Mouse (Mus musculus) small intestine, adult 10 weeks (tissue): ENCODE measurements around the gene Cacna1d. TPM values are rescaled to one million over a fixed set of nuclear protein-coding genes. Genes with fewer than 3 reads are reported as not detected.

ENCODE experiments used
- polyA plus RNA-seq: library from polyadenylated mRNA; stranded (reverse); fragments of 350-450 nt; fragmentation: Illumina TruSeq; extraction: RNeasy Lipid Tissue Mini Kit (QIAGEN cat#74804); gene quantifications from one replicate; pipeline ENCODE4 v1.2.3, GENCODE M21; 2014; ENCODE audit warnings: low replicate concordance

Cacna1d gene
- 2.1 TPM for polyA plus RNA-seq

DNA sequence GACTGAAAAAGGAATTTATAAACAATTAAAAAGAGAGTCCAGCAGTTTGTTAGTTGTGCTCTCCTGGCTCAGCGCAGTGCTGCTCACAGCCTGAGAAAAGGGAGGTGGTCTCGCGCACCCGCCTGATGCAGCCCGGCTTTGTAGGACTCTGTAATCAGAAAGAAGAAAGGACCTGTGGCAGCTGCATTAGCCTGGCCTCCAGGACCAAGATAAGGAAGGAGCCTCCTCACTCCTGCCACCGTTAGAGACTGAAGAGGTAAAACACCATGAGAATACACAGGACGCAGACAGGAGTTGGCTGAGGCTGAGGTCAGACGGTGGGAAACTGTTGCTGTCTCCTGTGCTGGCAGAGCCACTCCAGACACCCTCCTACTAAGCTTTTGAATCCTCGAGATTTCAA, at the start of gene Cacna1d:
Gene Cacna1d, minus strand, starts transcription at position 114 of the 400 bp plus-strand sequence.

DNA sequence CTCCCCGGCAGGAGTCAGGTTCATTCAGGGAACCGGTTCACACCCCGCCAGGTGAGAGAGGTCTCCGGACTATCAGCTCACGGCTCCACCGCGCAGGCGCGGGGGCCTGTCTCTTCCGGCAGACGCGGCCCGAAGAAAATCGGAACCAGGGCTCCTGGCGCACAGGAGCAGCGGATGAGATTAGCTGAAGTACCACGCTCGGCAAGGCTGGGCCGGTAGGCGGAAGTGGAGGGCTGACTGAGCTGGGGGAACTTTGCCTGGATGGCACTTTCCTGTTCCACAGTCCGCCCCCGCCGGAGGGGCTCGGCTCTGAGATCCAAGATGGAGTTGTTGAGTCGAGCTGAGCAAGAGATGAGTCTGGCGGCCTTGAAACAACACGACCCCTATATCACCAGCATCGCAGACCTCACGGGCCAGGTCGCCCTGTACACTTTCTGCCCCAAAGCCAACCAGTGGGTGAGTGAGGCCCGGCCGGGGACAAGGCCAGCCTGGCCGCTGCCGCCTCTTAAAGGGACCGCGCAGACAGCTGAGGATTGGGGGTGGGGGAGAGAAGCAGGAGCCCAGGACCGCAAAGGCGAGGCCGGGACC, 11.8 kb downstream of the Cacna1d start, which contains the start of gene Dcp1a:
Gene Dcp1a, plus strand, starts transcription at position 175 of the 588 bp plus-strand sequence.

DNA sequence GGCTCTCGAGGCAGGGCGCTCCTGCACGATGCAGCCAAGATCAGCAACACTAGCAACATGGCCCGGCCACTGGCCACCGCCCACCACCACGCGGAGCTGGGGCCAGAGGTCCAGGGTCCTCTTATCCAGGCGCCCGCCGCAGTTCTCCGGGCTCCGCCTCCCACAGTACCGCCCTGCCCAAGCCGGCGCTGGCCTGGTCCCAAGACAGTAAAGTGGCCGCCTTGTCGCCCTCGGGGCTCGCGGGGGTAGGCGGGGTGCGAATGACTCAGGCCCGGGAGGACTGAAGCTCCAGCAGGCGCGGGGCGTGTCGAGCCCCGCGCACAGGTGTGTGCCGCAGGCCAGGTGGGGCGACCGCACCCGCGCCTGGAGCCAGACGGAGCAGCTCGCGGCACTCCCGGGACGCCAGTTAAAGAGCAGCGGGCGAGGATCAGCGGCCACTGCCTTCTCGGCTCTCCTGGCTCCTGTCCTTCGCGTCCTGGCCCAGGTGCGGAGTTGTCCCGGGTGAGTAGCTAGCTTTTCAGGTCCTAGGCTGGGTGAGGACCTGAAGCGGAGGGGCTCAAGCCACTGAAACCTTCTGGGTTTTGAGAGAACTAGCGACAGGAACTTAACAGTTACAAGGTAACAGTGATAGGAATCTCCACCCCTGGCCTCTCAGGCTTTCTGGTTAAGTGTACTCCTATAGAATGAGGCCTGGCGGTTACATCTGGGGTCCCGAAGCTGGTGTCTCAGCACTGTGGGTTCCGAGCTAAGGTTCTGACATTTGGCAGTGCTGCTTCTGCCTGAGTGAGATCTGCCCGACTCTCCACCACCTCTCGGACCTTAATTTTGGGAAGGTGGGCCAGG, 482.3 kb downstream of the Cacna1d start, which contains the start of the genes Il17rb and Chdh:
Gene Il17rb, minus strand, starts transcription at position 164 of the 843 bp plus-strand sequence.
Gene Chdh, plus strand, starts transcription at position 291 of the 843 bp plus-strand sequence.

Other genes with a start within 250 kb of the Cacna1d start
- 10.1 TPM for gene Dcp1a, start 11.9 kb downstream of the Cacna1d start, polyA plus RNA-seq
- 1.6 TPM for gene Tkt, start 56.9 kb upstream of the Cacna1d start, polyA plus RNA-seq
- 62.1 TPM for gene Prkcd, start 134.8 kb upstream of the Cacna1d start, polyA plus RNA-seq
- gene Rft1, start 162.9 kb upstream of the Cacna1d start, polyA plus RNA-seq = 6.7 TPM
- 7.6 TPM for gene Sfmbt1, start 223.4 kb upstream of the Cacna1d start, polyA plus RNA-seq